Mouse (Mus musculus) cerebellum, adult 2 months (tissue): ENCODE data around the gene Cd3d.

Experiments
- CTCF ChIP-seq: fragments of 200-500 bp; IDR thresholded peaks from 2 replicates; pipeline ENCODE4 v1.5.1; 2011; ENCODE audit warnings: low read depth, mild to moderate bottlenecking, control low read depth, low read length, moderate library complexity, borderline replicate concordance; ENCODE audit not compliant: insufficient read depth
- POLR2A ChIP-seq: fragments of 200-500 bp; IDR thresholded peaks from 2 replicates; pipeline ENCODE4 v1.6.1; 2011; ENCODE audit warnings: low read length, control low read depth, borderline replicate concordance; ENCODE audit not compliant: insufficient read depth

GRCm38 (mm10) chr9:45008342-45008741, 26.8 kb downstream of the Cd3d start:
- TF ChIP-seq POLR2A (no peak), CTCF (no peak)
